Mouse (Mus musculus) kidney, postnatal 0 days (tissue): Measurements from ENCODE around the gene Atg7. TPM values are rescaled to one million over a fixed set of nuclear protein-coding genes. Genes with fewer than 3 reads are reported as not detected.

Experiments
- ATAC-seq: fragments of 200-750 bp; cut with Nextera tagmentation; replicated peaks from 2 replicates; pipeline ENCODE4 v1.8.0; 2017; ENCODE audit warnings: low read depth, moderate number of reproducible peaks, moderate TSS enrichment, moderate library complexity; ENCODE audit not compliant: low FRiP score
- DNase-seq: peaks from one replicate; pipeline ENCODE4 v3.0.0-alpha.2; 2016; ENCODE audit warnings: low spot score
- H3K27ac ChIP-seq: fragments of 300-500 bp; sonication (generic); 2 replicates; pipeline ENCODE4 v1.5.1; 2014; ENCODE audit warnings: mild to moderate bottlenecking
- H3K27me3 ChIP-seq: fragments of 300-500 bp; sonication (generic); 2 replicates; pipeline ENCODE4 v1.6.1; 2014; ENCODE audit warnings: low read length, mixed read lengths; ENCODE audit not compliant: insufficient read depth
- H3K36me3 ChIP-seq: fragments of 300-500 bp; sonication (generic); 2 replicates; pipeline ENCODE4 v1.6.1; 2014; ENCODE audit warnings: low read length, mixed read lengths; ENCODE audit not compliant: insufficient read depth
- H3K4me1 ChIP-seq: fragments of 300-500 bp; sonication (generic); replicated peaks from 2 replicates; pipeline ENCODE4 v1.6.1; 2014; ENCODE audit warnings: antibody characterized with exemption, low read length, mixed read lengths; ENCODE audit not compliant: insufficient read depth
- H3K4me2 ChIP-seq: fragments of 300-500 bp; sonication (generic); 2 replicates; pipeline ENCODE4 v1.6.1; 2014; ENCODE audit warnings: mild to moderate bottlenecking, low read length, moderate library complexity, mixed read lengths
- H3K4me3 ChIP-seq: fragments of 300-500 bp; sonication (generic); replicated peaks from 2 replicates; pipeline ENCODE4 v1.5.1; 2014; ENCODE audit warnings: low read depth, low read length
- H3K9ac ChIP-seq: fragments of 300-500 bp; sonication (generic); 2 replicates; pipeline ENCODE4 v1.6.1; 2014; ENCODE audit warnings: low read depth, low read length
- H3K9me3 ChIP-seq: fragments of 300-500 bp; sonication (generic); replicated peaks from 2 replicates; pipeline ENCODE4 v1.6.1; 2016; ENCODE audit warnings: low read length, inconsistent platforms, mixed read lengths
- CTCF ChIP-seq: IDR thresholded peaks from 2 replicates; pipeline ENCODE4 v1.5.1; 2016; ENCODE audit warnings: antibody characterized with exemption, low read depth, mild to moderate bottlenecking, moderate library complexity
- WGBS: fragments of 180-500 bp; shearing (Covaris S2); extraction: QIAGEN DNeasy Blood & Tissue Kit; methylation state at CpG from one replicate; pipeline ENCODE4 v1.1.7; 2014; 5-methylcytosine and 5-hydroxymethylcytosine counted together
- polyA plus RNA-seq: library from polyadenylated mRNA; unstranded; fragments of >200 nt; fragmentation: Nextera tagmentation; extraction: Ambion mirVana; gene quantifications from 2 replicates; pipeline ENCODE4 v1.2.1, GENCODE M21; 2015

Gene Atg7
- polyA plus RNA-seq, 1 experiment from 2014 or later: 19.7 TPM

- H3K27ac ChIP-seq: no peak overlapping the region
- no peak overlapping the region for H3K4me2 ChIP-seq
- H3K27me3 ChIP-seq: no peaks in the 10 kb centered on the region
- no peak overlapping the region for H3K9ac ChIP-seq
- 70% methylated on average over 3 of the region's 3 CpGs for WGBS
- TF ChIP-seq CTCF: no peak
- 0 out of 2 replicates have a peak, but pooled peaks cover 3% of the 10 kb centered on the region for H3K4me1 ChIP-seq
- ATAC-seq (no peak), DNase-seq (no peak)
- H3K4me3 ChIP-seq: no peak overlapping the region
- no peaks in the 10 kb centered on the region for H3K9me3 ChIP-seq
- peaks cover 4% of the 10 kb centered on the region; the same call in 1 of the 2 replicates for H3K36me3 ChIP-seq
Measured at GRCm38 (mm10) chr6:114713538-114713937, 70.6 kb downstream of the Atg7 start.

GRCm38 (mm10) chr6:114714654-114715053, 71.8 kb downstream of the Atg7 start:
- no peak overlapping the region for H3K27ac ChIP-seq
- H3K9me3 ChIP-seq: no peaks in the 10 kb centered on the region
- 50% methylated on average over 5 of the region's 5 CpGs for WGBS
- H3K4me1 ChIP-seq: peaks cover 7% of the 10 kb centered on the region; the same call in 1 of the 2 replicates
- DNase-seq: no peak
- H3K36me3 ChIP-seq: peaks cover 4% of the 10 kb centered on the region; the same call in 1 of the 2 replicates
- H3K27me3 ChIP-seq: no peaks in the 10 kb centered on the region
- no peak for TF ChIP-seq CTCF
- no peak for ATAC-seq
- H3K4me2 ChIP-seq: no peak overlapping the region
- no peak overlapping the region for H3K4me3 ChIP-seq
- no peak overlapping the region for H3K9ac ChIP-seq

- H3K36me3 ChIP-seq: peaks cover under 1% of the 10 kb centered on the region; the same call in 1 of the 2 replicates
- H3K4me1 ChIP-seq: peaks cover 7% of the 10 kb centered on the region; the same call in 1 of the 2 replicates
- no peak overlapping the region for H3K9ac ChIP-seq
- WGBS: 61% methylated on average over 7 of the region's 7 CpGs
- no peak overlapping the region for H3K4me2 ChIP-seq
- H3K4me3 ChIP-seq: no peak overlapping the region
- H3K27ac ChIP-seq: peak overlapping the region; percentile 51
- no peaks in the 10 kb centered on the region for H3K27me3 ChIP-seq
- ATAC-seq (no peak), DNase-seq (peak; percentile 36)
- H3K9me3 ChIP-seq: no peaks in the 10 kb centered on the region
- no peak for TF ChIP-seq CTCF
Measured at GRCm38 (mm10) chr6:114715289-114716030, 72.6 kb downstream of the Atg7 start.

GRCm38 (mm10) chr6:114719100-114719499, 76.2 kb downstream of the Atg7 start:
- 54% methylated on average over 5 of the region's 5 CpGs for WGBS
- DNase-seq: no peak
- Histone ChIP-seq H3K9ac (no peak overlapping the region), H3K27me3 (no peaks in the 10 kb centered on the region), H3K4me1 (peaks cover 8% of the 10 kb centered on the region), H3K4me3 (no peak overlapping the region), H3K9me3 (no peaks in the 10 kb centered on the region), H3K36me3 (no peaks in the 10 kb centered on the region), H3K4me2 (no peak overlapping the region), H3K27ac (no peak overlapping the region)
- ATAC-seq: no peak
- no peak for TF ChIP-seq CTCF

GRCm38 (mm10) chr6:114719665-114720064, 76.8 kb downstream of the Atg7 start:
- ATAC-seq (no peak), DNase-seq (no peak)
- H3K4me3 ChIP-seq: no peak overlapping the region
- peaks cover 14% of the 10 kb centered on the region for H3K4me1 ChIP-seq
- no peak overlapping the region for H3K9ac ChIP-seq
- no peaks in the 10 kb centered on the region for H3K27me3 ChIP-seq
- TF ChIP-seq CTCF: no peak
- H3K4me2 ChIP-seq: no peak overlapping the region
- 63% methylated on average over 8 of the region's 8 CpGs for WGBS
- no peaks in the 10 kb centered on the region for H3K9me3 ChIP-seq
- H3K27ac ChIP-seq: no peak overlapping the region
- H3K36me3 ChIP-seq: no peaks in the 10 kb centered on the region

GRCm38 (mm10) chr6:114722046-114722445, 79.1 kb downstream of the Atg7 start:
- TF ChIP-seq CTCF: no peak
- 81% methylated on average over 5 of the region's 5 CpGs for WGBS

More at GRCm38 (mm10) chr6:114722046-114722445, 79.1 kb downstream of the Atg7 start:
- peaks cover 22% of the 10 kb centered on the region for H3K4me1 ChIP-seq
- H3K27ac ChIP-seq: no peak overlapping the region
- no peak overlapping the region for H3K4me2 ChIP-seq
- no peaks in the 10 kb centered on the region for H3K36me3 ChIP-seq
- H3K9me3 ChIP-seq: no peaks in the 10 kb centered on the region
- ATAC-seq (no peak), DNase-seq (no peak)
- H3K9ac ChIP-seq: no peak overlapping the region
- no peaks in the 10 kb centered on the region for H3K27me3 ChIP-seq
- H3K4me3 ChIP-seq: no peak overlapping the region
